Mouse (Mus musculus): ENCODE data around the gene Akap12.

Akap12 gene

DNA sequence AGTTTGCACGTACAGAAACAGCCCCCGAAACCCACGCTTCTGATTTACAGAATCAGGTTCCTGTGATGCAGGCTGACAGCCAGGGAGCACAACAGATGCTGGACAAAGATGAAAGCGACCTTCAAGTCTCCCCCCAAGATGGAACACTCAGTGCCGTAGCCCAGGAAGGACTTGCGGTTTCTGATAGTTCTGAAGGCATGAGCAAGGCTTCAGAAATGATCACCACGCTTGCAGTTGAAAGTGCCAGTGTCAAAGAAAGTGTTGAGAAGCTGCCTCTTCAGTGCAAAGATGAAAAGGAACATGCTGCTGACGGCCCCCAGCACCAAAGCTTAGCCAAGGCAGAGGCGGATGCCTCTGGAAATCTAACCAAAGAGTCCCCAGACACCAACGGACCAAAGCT, 91.3 kb downstream of the Akap12 start:
- DNase-seq (ENCODE audit: low spot score), result no peak

DNA sequence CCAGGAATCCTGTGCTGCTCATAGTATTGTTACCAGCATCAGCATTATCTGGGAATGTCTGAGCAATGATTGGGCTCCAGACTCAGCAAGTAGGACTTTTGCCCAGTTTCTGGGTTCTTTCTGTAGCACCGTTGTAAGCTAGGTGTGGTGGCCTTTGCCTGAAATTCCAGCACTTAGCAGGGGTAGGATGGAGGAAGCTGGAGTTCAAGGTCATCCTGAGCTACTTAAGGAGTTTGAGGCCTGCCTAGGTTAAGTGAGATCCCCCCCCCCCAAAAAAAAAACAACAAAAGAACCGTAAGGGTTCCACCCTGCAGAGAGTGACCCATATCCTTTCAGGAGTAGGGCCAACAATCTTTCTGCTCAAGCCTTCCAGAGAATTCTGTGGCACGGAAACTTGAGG, 98.4 kb downstream of the Akap12 start:
- DNase-seq (ENCODE audit: low spot score), result no peak

DNA sequence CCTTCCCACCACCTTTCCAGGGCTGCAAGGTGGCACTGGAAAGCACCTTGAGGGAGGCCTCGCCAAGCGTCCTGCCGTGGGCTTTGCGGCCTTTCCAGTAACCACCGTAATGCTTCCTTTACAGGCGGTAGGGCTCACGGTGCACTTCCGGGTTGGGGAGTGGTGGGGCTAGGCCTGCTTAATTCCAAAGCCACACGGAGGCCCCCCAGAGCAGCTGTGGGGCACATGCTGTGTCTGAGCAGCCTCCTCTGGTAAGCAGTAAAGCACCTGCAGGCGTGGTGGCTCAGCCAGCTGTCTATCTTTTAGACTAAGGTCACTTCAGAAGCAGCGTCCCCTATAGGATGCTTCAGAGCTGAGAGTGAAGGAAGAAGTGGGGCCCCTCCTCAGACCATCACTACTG, 103.9 kb downstream of the Akap12 start:
- DNase-seq (ENCODE audit: low spot score), result no peak

DNA sequence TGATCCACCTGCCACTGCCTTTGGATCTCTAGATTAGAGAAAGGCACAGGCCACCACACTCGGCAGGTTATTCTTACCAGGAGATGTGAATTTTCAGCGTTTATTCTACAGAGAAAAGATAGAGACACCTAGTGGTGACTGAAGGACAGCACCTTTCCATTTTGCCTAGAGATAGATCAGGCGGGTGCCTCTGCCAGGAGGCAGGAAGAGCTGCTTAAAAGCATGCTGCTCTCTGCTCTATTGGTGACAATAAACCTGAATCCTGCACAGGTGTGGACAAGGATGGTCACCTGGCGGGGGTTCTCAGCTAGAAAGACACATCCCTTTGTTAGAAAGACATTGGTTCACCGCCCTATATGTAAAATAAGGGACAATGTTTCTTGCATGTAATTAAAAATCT, 105.8 kb downstream of the Akap12 start:
- DNase-seq (ENCODE audit: low spot score), result no peak

DNA sequence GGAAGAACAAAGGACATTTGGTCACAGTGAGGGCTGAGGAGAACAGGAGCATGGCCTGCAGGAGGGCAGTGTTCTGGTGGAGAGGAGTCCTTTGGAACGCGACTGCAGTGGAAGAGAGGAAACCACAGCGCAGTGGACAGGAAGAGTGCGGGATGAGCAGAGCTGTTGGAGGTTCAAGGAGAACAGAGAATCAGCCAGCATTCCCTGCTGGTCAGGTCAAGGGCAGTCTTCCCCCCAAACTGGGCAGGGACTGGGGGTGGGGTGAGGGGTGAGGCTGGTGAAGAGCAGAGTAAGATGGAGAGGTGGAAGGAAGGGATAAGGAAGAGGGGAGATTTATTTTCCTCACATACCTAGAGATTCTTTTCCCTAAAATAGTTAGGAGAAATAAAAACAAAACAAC, 107.4 kb downstream of the Akap12 start:
- DNase-seq (ENCODE audit: low spot score), result no peak

DNA sequence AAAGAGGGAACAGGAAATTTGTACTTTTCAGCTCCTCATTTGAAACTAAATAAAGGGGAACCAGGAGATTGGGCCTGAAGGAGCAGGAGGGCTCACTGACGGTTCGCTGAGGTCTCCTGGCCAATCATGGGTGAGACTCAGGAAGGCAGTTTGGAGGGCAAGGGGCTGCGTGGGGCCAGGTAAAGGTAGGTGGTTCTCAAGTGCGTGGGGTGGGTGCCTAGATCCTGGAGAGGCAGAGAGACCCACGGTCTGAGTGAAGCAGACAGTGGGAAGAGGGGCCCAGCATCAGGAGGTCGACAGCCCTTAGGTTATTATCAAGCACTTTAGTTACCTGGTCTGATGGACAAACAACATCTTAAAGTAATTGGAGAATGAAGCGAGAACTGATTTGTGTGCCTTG, 108.1 kb downstream of the Akap12 start:
- DNase-seq (ENCODE audit: low spot score), result no peak

DNA sequence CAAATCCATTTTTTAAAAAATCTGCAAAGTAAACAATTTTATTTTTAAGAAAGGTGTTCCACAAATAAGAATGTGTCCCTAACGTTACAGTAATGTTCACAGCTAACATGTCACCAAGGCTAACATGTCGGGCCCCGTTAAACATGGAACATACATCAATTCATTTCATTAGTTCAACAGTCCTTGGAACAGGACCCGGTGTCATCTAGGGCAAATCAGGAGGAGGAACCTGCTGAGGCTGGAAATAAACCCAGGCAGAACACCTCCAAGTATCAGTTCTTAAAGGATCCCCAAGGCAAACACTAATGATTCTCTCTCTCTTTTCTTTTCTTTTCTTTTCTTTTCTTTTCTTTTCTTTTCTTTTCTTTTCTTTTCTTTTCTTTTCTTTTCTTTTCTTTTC, 108.6 kb downstream of the Akap12 start:
- DNase-seq (ENCODE audit: low spot score), result no peak

DNA sequence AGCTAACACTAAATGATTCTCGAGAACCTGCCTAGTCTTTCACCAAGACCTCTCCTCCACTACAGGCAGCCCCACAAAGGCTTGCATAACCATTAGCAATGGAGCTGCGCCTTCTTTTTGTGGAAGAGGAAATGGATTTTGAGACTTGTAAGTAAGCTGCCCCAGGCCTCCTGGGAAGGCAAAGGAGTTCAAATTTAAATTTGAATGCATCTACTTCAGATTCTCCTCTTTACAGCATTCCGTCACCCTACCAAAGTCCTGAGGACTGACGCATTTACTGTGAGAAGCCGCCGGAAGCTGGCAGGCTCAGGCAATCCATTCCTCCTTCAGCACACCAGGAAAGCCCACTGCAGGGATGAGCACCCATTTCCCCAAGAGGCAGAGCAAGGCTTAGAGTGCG, 109.1 kb downstream of the Akap12 start:
- DNase-seq (ENCODE audit: low spot score), result no peak

DNA sequence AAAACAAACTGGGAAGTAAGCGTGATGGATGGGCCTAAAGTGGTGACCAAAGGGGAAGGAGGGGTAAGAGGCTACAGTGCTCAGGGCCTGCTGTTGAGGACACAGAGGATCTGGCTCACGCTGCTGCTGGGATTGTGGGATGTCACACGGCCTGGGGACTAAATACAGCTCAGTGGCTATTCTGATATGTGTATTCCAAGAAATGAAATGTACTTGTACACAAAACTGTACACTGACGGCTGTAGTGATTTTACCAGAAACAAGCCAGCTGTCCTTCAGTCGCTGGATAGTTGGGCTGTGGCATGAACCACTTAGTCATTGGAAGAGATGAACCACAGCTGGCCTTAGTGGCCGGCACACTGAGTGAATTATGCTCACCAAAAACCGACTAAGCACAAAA, 110.3 kb downstream of the Akap12 start:
- DNase-seq (ENCODE audit: low spot score), result no peak

DNA sequence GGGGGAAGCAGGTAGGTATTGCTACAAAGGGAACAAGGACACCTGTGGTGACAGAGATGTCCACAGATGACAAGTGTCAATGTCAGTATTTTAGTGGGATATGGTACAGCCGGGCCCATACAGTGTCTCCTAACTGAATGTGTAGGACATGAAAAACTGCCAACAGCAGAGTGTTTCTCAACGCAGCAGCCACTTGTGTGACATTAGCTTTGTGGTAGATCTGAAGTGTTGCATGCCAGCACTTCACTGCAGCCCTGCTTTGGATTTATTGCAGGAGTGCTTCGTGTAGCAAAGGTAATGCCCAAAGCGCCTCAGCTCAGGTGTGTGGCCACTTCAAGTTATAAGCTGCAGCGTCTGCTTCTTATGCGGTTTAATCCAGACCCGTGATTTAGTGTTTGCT, 110.8 kb downstream of the Akap12 start:
- DNase-seq (ENCODE audit: low spot score), result no peak

DNA sequence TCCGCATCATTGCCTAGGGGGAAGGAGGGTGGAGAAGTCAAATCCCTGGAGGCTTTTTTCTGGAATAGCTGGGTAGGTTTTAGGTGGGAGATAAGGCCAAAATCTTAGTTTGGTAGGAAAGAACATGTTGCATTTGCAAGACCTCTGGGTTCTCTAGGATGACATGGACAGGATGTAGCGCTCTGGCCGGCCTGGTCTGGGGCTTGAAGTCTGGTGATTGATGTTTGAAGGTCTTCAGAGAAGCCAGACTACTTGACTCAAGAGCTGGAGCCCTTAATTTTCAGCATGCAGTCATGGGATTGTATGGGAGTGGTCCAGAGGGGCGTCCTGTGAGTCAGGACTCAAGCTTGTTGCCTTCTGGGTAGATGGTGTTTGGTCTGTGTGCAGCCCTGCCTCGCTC, 114.6 kb downstream of the Akap12 start:
- DNase-seq (ENCODE audit: low spot score), result no peak

DNA sequence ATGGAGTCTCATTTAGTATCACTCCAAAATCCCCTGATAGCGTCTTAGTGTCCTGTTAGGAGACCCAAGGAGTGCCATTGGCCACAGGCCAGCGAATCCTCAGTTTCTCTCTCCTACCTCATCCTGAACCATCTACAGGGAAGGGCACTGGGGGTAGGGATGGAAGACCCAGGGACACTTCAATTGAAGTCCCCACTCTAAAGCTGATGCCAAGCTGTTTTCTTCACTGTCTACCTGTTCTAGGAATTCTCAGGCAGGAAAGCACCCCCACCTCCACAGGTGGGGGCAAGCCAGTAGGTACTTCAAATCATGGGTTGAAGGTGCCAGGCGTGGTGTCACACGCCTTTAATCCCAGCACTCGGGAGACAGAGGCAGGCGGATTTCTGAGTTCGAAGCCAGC, 118.1 kb downstream of the Akap12 start:
- no peak for DNase-seq (ENCODE audit: low spot score)

DNA sequence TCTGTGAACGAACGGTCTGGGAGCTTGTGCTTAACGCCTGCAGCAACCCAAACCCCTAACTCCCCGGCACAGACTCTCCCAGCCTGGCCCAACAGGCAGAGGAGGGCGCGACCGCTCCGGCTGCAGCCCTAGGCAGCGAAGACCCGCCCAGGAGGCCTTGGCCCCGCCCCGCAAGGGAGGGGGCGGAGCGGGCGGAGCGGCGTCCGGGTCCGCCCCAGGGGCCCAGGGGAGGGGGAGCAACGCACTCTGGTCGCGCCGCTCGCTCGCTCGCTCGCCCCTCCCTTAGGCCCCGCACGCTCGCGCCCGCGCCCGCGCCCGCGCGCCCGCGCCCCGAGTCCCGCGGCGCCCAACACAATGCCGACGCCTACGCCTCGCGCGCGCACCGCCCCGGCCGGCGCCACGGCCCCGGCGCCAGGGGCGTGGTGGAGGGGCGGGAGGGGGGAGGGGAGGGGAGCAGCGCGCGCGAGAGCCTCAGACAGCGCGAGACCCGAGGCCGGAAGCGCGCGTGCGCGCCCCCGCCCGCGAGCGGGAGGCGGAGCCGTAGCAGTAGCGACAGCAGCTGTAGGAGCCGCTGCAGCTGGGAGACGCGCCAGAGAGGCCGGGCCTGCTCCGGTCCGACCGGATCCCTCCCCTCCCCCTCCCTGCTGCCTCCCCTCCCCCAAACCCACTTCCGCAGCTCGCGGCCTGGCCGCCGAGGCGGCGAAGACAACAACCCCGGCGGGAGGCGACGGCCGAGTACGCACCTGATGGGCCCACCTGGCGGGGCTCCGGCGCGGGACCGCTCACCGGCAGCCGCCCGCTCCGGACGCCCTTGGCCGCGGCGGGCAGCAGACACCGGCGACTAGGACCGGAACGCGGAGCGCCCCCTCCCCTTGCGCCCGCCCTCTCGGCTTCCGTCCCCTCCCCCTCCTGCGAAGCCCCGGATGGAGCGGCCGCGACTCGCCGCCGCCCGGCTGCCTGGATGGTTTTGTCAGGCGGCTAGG, 120.7 kb downstream of the Akap12 start:
- DNase-seq (ENCODE audit: low spot score), result peak; percentile 97

DNA sequence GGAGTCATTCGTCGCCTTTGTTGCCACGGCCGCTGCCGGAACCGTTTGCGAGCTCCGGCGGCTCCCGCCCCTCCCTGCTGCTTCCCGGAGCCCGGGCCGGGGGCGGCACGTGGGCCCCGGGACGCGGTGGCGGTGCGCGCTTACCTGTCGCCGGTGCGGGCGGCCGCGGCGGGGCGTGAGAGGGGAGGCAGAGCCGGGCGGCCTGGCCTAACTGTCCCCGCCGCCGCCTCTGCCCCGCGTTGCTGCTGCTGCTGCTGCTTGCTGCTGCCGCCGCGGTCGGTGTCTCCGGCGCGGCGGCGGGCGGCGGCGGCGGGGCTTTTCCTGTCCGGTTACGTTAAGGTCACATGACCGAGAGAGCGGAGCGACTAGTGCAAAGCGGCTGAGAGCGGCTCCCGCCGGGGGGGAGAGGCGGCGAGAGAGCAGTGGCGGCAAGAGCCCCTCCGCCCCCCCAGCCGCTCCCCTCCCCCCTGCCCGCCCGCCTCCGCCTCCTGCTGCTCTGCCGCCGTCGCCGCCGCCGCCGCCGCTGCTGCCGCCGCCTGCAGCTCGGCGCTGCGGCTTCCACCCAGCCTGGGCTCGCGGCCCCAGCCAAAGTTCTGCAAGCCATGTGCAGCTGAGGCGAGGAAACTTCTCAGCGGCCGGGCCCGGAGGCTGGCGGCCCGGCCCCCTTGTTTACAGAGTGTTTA, 121.7 kb downstream of the Akap12 start, which contains the start of gene Zbtb2:
Gene Zbtb2 (minus strand): TSS at position 408 of the 683 bp plus-strand sequence.
- peak; percentile 81 for DNase-seq (ENCODE audit: low spot score)

DNA sequence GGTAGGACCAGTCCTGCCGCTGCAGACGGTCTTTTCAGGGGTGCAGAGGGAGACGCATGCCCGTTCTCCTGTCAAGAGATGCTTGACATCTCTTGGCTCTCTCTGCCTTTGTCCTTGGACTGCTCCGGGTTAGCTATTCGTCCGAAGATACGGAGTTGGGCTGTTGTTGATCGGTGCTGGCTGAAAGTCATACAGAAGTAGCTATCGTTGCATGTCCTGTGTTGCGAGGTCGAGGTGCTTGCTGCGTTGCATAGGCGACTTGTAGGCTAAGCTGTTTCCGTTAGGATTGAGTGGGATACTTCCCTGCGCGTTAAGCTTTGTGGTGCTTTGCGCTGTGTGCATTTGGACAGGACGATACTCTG, 122.2 kb downstream of the Akap12 start:
- no peak for DNase-seq (ENCODE audit: low spot score)

DNA sequence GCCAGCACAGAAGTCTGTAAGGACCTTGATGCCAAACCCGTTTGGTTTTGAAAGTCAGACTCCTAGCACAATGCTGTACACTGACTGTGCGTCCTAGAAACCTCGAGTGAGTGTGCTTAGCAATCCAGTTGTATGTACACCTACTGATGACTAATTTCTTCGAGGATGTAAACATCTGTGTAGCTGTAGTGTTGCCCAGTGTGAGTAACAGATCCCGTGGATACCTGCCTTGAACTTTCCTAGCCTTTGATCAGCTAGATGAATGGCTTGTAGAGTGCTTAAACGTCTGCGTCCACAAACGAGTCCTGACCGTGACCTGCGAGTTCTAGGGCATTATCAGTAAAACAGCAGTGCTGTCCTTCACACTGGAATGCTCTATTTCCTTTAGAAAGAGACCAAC, 122.9 kb downstream of the Akap12 start:
- DNase-seq (ENCODE audit: low spot score), result no peak

DNA sequence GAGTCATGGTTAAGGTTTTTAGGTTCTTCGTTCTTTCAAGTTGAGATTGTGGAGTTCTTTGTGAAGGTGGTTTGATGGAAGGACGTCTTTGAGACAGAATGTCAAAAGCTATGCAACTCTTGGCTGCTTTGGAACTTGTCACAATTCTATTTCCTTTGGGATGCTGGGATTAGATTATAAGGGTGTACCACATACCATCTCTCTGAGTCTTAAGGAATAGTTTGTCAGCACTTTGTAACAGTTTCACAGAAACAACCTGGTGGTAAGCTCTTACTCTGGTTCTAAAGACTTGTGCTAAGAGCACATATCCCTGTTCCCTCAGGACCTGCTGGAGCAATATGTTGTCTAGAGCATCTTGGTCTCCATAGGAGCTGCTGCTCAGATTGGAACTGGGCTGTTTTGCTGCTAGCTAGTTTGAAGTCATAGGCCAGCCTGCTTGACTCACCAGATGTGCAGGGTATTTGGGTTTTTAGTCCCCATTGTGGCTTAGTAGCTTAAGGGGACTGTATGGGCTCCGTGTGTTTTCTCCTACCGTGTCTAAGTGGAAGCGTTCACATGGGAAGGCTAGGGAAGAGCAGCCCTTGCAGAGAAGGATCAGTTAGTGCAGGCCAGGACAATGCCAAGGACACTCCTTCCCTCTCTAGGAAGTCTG, 123.4 kb downstream of the Akap12 start:
- DNase-seq (ENCODE audit: low spot score), result no peak

DNA sequence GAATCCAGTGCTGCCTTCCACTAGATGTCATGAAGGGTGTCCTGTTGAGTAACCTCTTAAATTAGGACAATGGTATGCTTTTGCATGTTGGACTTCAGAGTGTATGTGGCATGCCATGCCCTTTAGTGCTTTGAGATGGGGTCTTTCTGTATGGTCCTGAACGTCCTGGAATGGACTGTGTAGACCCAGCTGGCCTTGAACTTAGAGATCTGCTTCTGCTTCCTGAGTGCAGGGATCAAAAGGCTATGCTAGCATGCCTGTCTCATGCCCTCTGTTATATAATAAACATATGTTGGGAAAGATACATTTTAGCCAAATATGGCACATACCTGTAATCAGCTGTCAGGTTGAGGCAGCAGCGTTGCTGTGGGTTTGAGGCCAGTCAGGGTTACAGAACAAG, 124.4 kb downstream of the Akap12 start:
- DNase-seq (ENCODE audit: low spot score), result no peak

DNA sequence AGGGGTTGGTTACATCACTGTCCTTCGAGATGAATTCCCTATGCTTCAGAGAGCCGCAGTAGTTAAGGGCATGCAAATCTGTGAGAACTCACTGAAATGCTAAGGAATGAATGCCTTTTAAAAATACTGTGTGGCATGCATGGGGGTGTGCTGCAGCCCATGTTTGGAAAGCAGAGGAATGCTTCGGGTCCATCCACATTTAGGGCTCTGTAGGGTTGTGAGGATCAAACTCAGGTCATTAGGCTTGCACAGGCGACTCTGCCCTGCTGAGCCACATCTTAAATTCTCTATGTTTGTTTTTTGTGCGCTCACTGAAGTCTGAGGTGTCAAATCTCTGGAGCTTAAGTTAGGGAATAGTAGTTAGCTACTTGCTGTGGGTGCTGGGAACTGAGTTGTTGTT, 124.9 kb downstream of the Akap12 start:
- DNase-seq (ENCODE audit: low spot score), result no peak

DNA sequence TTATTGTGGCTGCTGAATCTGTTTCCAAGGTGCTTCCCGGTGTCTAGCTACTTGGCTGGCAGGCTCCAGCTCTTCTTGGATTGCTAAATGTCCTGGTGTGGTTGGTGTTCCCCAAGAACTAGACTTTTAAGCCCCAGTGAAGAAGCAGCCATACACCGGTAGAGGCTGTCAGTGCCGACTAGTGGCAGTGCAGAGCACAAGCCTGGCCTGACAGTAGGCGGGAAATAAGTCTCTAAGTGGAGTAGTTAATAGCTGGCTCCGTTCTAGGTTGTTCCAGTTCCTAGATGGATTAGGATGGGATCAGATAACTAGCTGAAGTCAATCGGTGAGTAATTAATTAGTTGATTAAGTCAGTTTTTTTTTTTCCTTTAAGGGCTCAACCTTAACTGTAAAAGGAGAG, 125.7 kb downstream of the Akap12 start:
- DNase-seq (ENCODE audit: low spot score), result no peak

DNA sequence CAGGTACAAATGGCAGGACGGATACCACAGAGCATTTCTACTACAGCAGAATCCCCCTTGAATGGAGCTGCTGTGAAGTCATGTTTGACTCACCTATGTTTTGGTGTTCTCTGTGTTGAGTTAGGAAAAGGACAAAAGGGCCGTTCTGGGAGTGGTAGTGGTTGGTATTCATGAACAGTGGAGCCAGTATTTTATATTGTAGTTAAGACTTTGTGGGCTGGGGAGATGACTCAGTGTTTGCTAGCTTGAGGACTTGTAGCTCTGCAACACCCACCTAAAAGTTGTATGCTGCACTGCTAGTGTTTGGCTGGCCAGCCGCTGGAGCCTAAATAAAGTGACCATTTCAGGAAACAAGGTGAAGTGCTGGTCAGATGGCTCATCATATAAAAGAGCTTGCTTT, 129.1 kb downstream of the Akap12 start:
- DNase-seq (ENCODE audit: low spot score), result no peak

DNA sequence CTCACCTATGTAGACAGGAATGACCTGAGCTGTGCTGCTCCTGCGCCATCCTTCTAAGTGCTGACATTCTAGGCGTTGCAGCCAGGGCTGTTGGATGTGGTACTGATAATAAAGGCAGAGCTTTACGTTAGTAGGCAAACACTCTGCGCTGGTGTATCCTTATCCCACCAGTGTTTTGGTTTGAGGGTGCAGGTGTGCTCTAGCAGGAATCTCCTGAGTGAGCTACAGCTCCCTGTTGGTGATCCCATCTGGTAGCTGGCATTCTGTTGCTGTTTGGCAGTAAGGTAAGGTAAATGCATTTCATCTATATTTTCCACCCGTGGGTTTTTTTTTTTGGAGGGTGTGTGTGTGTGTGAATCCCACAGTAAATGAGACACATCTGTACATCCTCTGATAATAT, 131.9 kb downstream of the Akap12 start:
- DNase-seq (ENCODE audit: low spot score), result no peak

DNA sequence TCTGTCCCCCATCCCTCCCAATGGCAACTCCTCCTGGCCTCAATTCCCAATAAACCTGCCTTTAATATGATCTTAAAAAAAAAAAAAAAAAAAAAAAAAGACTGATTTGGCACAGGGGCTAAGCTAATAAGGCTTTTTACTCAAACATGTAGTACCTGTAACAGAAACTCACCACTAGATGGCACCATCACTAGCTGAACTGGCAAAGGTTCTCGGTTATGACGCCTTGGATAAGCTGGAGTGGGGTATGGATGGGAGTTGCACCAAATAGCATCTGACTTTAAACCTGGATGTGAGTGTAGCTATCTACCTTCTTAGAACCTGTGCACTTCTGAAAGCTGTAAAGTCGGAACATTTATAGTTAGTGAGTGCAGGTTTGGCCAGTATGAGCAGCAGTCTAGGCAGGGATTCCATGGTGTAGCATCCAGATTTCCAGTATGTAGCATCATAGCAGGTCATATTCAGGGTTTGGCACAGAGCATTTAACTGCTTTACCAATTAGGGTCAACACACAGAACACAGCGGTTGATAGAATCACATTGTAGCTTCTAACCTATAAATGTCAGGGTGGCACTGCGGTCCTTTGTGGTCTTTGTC, 138.8 kb downstream of the Akap12 start:
- DNase-seq (ENCODE audit: low spot score), result no peak

Measured in testis, postnatal 10 days (tissue).